Mouse (Mus musculus) liver, embryonic 11.5 days (tissue): ENCODE results near the gene Naa50. TPM values are rescaled to one million over a fixed set of nuclear protein-coding genes. Genes with fewer than 3 reads are reported as not detected.

Experiments used
- ATAC-seq: fragments of 200-750 bp; cut with Nextera tagmentation; replicated peaks from 2 replicates; pipeline ENCODE4 v1.8.0; 2017; ENCODE audit warnings: moderate number of reproducible peaks, mild to moderate bottlenecking, moderate TSS enrichment, moderate library complexity; ENCODE audit not compliant: low FRiP score
- DNase-seq: peaks from one replicate; pipeline ENCODE4 v3.0.0-alpha.2; 2017; ENCODE audit warnings: low spot score
- H3K27ac ChIP-seq: fragments of 300-500 bp; sonication (generic); 2 replicates; pipeline ENCODE4 v1.5.1; 2014; ENCODE audit warnings: mild to moderate bottlenecking, low read depth, low read length, control low read depth
- H3K27me3 ChIP-seq: fragments of 300-500 bp; sonication (generic); replicated peaks from 2 replicates; pipeline ENCODE4 v1.6.1; 2014; ENCODE audit warnings: low read length, mixed read lengths; ENCODE audit not compliant: control insufficient read depth, insufficient read depth
- H3K36me3 ChIP-seq: fragments of 300-500 bp; sonication (generic); 2 replicates; pipeline ENCODE4 v1.6.1; 2014; ENCODE audit warnings: mild to moderate bottlenecking, low read length, moderate library complexity, mixed read lengths; ENCODE audit not compliant: control insufficient read depth, insufficient read depth
- H3K4me1 ChIP-seq: fragments of 300-500 bp; sonication (generic); replicated peaks from 2 replicates; pipeline ENCODE4 v1.6.1; 2014; ENCODE audit warnings: low read length, mixed read lengths; ENCODE audit not compliant: control insufficient read depth, insufficient read depth
- H3K4me2 ChIP-seq: fragments of 300-500 bp; sonication (generic); 2 replicates; pipeline ENCODE4 v1.6.1; 2014; ENCODE audit warnings: mild to moderate bottlenecking, control low read depth, moderate library complexity
- H3K4me3 ChIP-seq: fragments of 300-500 bp; sonication (generic); 2 replicates; pipeline ENCODE4 v1.5.1; 2014; ENCODE audit warnings: low read depth, low read length, control low read depth
- H3K9ac ChIP-seq: fragments of 300-500 bp; sonication (generic); 2 replicates; pipeline ENCODE4 v1.6.1; 2014; ENCODE audit warnings: low read depth, low read length, control low read depth
- H3K9me3 ChIP-seq: fragments of 300-500 bp; sonication (generic); 2 replicates; pipeline ENCODE4 v1.6.1; 2016; ENCODE audit warnings: low read length, inconsistent platforms, mixed read lengths; ENCODE audit not compliant: control insufficient read depth
- WGBS: fragments of 180-500 bp; shearing (Covaris S2); extraction: QIAGEN DNeasy Blood & Tissue Kit; methylation state at CpG from one replicate; pipeline ENCODE4 v1.1.7; 2014; 5-methylcytosine and 5-hydroxymethylcytosine counted together
- polyA plus RNA-seq: library from polyadenylated mRNA; unstranded; fragments of >200 nt; fragmentation: Nextera tagmentation; extraction: Ambion mirVana; gene quantifications from 2 replicates; pipeline ENCODE4 v1.2.1, GENCODE M21; 2014

Gene Naa50
- polyA plus RNA-seq, 1 experiment from 2014 or later: 143 TPM

DNA sequence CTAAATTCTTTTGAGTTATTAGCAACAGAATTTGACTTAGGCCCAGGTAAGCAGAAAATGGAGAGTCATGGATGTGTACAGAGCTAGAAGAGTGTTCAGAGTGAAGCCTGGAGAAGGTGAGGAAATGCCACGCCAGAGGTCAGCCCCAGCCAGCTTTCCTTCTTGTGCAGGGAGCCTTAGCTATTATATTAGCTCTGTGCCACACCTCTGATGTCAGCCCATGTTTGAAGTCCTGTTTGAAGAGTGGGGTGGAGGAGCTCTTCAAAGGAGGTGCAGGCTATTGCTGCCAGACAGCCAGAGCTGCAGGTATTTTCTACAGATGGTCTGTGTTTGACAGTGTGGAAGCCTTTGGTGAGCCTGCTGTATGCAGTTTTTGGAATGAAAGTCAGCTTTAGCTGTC is 38.9 kb downstream of the Naa50 start:
- 92% methylated on average over 1 of the region's 1 CpGs for WGBS
- no peak for ATAC-seq
- H3K27me3 ChIP-seq: no peaks in the 10 kb centered on the region
- peaks cover 10% of the 10 kb centered on the region for H3K36me3 ChIP-seq
- no peaks in the 10 kb centered on the region for H3K9me3 ChIP-seq
- H3K27ac ChIP-seq: 0 out of 2 replicates have a peak overlapping the region, but pooled peaks have one; percentile 2
- no peak overlapping the region for H3K4me3 ChIP-seq
- H3K4me1 ChIP-seq: peaks cover 31% of the 10 kb centered on the region
- no peak overlapping the region for H3K9ac ChIP-seq
- no peak overlapping the region for H3K4me2 ChIP-seq
- DNase-seq: no peak

DNA sequence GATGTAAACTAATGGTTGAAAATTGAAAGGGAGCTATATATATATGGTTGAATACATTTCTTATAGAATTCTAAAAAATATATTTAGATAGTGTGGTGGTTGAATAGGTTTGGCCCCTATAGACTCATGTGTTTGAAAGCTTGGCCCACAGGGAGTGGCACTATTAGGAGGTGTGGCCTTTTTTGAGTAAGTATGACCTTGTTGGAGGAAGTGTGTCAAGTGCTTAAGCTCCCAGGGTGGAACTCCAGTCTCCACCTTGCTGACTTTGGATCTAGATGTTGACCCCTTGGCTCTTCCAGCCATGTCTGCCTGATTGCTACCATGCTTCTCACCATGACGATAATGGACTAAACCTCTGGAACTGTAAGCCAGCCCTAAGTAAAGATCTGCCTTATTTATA is 43.0 kb downstream of the Naa50 start:
- DNase-seq: no peak
- Histone ChIP-seq H3K4me1 (peaks cover 9% of the 10 kb centered on the region), H3K9ac (no peak overlapping the region), H3K27ac (no peak overlapping the region), H3K36me3 (peaks cover 10% of the 10 kb centered on the region), H3K4me2 (no peak overlapping the region), H3K4me3 (no peak overlapping the region), H3K9me3 (no peaks in the 10 kb centered on the region), H3K27me3 (no peaks in the 10 kb centered on the region)
- no peak for ATAC-seq
- 90% methylated on average over 1 of the region's 1 CpGs for WGBS

DNA sequence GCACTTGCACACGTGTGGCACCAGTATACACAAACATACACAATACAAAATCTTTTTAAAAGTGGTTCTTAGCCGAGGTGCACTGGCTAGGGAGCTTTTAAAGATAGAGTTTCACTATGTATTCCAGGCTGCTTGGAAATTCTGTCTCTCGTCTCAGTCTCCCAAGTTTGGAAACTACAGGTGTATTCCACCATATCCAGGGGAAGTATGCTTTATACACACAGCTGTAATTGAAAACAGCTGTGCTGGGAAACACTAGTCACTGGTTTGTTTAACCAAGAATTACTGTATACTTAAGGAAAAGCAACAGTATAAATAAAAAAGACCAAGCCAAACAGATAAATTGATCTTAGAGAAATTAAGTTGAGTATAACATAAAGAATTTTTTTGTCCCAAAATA is 45.1 kb downstream of the Naa50 start:
- 85% methylated on average over 3 of the region's 3 CpGs for WGBS
- H3K9ac ChIP-seq: no peak overlapping the region
- H3K27me3 ChIP-seq: no peaks in the 10 kb centered on the region
- H3K36me3 ChIP-seq: peaks cover 10% of the 10 kb centered on the region
- no peak overlapping the region for H3K4me2 ChIP-seq
- ATAC-seq: no peak
- H3K9me3 ChIP-seq: peaks cover 4% of the 10 kb centered on the region; the same call in 1 of the 2 replicates
- H3K27ac ChIP-seq: no peak overlapping the region
- no peaks in the 10 kb centered on the region for H3K4me1 ChIP-seq
- no peak for DNase-seq
- H3K4me3 ChIP-seq: no peak overlapping the region

- Histone ChIP-seq H3K27ac (no peak overlapping the region), H3K4me1 (no peaks in the 10 kb centered on the region), H3K9me3 (peaks cover 4% of the 10 kb centered on the region; the same call in 1 of the 2 replicates), H3K4me3 (no peak overlapping the region), H3K36me3 (peaks cover 6% of the 10 kb centered on the region; the same call in 1 of the 2 replicates), H3K9ac (no peak overlapping the region), H3K27me3 (no peaks in the 10 kb centered on the region), H3K4me2 (no peak overlapping the region)
- DNase-seq: no peak
- ATAC-seq: no peak
- WGBS: 97% methylated on average over 4 of the region's 4 CpGs
Observed at GRCm38 (mm10) chr16:44187172-44187571, 47.5 kb downstream of the Naa50 start.

DNA sequence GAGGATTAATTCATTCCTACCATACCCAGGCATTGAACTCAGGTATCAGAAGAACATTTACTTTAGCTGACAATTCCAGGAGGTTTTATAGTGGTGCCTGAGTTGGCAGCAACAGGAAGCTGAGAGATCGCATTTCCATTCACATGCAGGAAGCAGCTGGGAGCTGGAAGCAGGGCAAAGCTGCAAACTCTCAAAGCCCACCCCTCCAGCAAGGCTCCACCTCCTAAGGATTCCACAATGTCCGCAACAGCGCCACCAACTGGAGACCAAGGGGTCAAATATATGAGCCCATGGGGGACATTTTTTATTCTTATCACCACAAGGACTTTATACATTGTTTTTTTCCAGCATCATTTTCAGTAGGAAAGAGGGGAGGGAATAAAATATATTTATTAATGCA is 49.1 kb downstream of the Naa50 start:
- Histone ChIP-seq H3K9me3 (peaks cover 4% of the 10 kb centered on the region; the same call in 1 of the 2 replicates), H3K27me3 (no peaks in the 10 kb centered on the region), H3K4me2 (no peak overlapping the region), H3K4me1 (no peaks in the 10 kb centered on the region), H3K27ac (no peak overlapping the region), H3K36me3 (peaks cover 6% of the 10 kb centered on the region; the same call in 1 of the 2 replicates), H3K9ac (no peak overlapping the region), H3K4me3 (no peak overlapping the region)
- WGBS: 92% methylated on average over 3 of the region's 3 CpGs
- ATAC-seq: no peak
- no peak for DNase-seq

DNA sequence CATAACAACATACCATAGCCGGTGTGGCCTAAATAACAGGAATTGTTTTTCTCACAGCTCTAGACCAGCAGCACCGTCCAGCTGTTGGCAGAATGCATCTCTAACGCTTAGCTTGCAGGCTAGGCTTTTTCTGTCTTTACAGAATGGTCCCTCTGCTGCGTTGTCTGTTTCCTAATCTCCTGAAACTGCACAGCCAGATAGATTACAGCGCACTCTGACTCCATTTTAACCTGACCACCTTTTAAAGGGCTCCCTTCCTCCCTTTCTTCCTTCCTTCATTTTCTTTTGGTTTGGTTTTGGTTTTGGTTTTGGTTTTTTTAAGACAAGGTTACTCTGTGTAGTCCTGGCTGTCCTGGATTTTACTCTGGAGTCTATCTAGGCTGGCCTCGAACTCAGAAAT is 50.4 kb downstream of the Naa50 start:
- no peak overlapping the region for H3K9ac ChIP-seq
- peaks cover 4% of the 10 kb centered on the region; the same call in 1 of the 2 replicates for H3K9me3 ChIP-seq
- ATAC-seq (no peak), DNase-seq (no peak)
- H3K4me3 ChIP-seq: no peak overlapping the region
- H3K27me3 ChIP-seq: no peaks in the 10 kb centered on the region
- peaks cover 6% of the 10 kb centered on the region; the same call in 1 of the 2 replicates for H3K36me3 ChIP-seq
- H3K27ac ChIP-seq: no peak overlapping the region
- WGBS: 76% methylated on average over 6 of the region's 6 CpGs
- no peak overlapping the region for H3K4me2 ChIP-seq
- no peaks in the 10 kb centered on the region for H3K4me1 ChIP-seq

- H3K36me3 ChIP-seq: peaks cover 6% of the 10 kb centered on the region; the same call in 1 of the 2 replicates
- no peak for ATAC-seq
- no peak overlapping the region for H3K9ac ChIP-seq
- WGBS: 94% methylated on average over 2 of the region's 2 CpGs
- no peak overlapping the region for H3K27ac ChIP-seq
- no peak overlapping the region for H3K4me2 ChIP-seq
- no peaks in the 10 kb centered on the region for H3K4me1 ChIP-seq
- peaks cover 4% of the 10 kb centered on the region; the same call in 1 of the 2 replicates for H3K9me3 ChIP-seq
- H3K27me3 ChIP-seq: no peaks in the 10 kb centered on the region
- H3K4me3 ChIP-seq: no peak overlapping the region
- no peak for DNase-seq
Observed at GRCm38 (mm10) chr16:44190968-44191367, 51.3 kb downstream of the Naa50 start.

- Histone ChIP-seq H3K27ac (no peak overlapping the region), H3K4me1 (no peaks in the 10 kb centered on the region), H3K36me3 (peaks cover 9% of the 10 kb centered on the region), H3K27me3 (no peaks in the 10 kb centered on the region), H3K4me3 (no peak overlapping the region), H3K9me3 (no peaks in the 10 kb centered on the region), H3K9ac (no peak overlapping the region), H3K4me2 (no peak overlapping the region)
- DNase-seq: no peak
- ATAC-seq: no peak
- 81% methylated on average over 14 of the region's 14 CpGs for WGBS
Observed at GRCm38 (mm10) chr16:44199066-44199703, 59.6 kb downstream of the Naa50 start.

DNA sequence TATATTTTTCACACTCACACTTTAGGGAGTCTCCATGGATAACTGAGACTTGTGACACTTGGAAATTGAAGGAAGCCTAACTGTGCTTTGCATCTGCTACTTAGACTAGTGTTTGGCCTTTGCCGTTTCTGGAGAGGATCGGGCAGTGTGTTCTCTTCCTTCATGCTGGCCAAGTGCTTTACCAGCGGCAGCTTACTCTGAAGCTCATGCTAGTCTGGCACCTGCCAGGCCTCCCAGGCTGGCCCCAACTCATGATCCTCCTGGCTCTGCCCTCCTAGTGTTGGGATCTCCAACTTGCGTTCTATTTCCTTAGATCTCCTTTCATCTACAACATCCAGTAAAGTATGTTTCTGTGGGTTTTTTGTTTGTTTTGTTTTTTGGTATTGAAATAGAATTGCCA is 60.5 kb downstream of the Naa50 start:
- WGBS: 84% methylated on average over 4 of the region's 4 CpGs
- Histone ChIP-seq H3K36me3 (peaks cover 11% of the 10 kb centered on the region), H3K9ac (no peak overlapping the region), H3K4me1 (no peaks in the 10 kb centered on the region), H3K4me2 (no peak overlapping the region), H3K27ac (no peak overlapping the region), H3K4me3 (no peak overlapping the region), H3K27me3 (no peaks in the 10 kb centered on the region), H3K9me3 (no peaks in the 10 kb centered on the region)
- ATAC-seq (no peak), DNase-seq (no peak)
